Mouse (Mus musculus): Measurements from ENCODE around the gene Trit1.

- TF ChIP-seq CTCF (IDR thresholded peaks at IDR 0.05) (no peak), POLR2A (IDR thresholded peaks at IDR 0.05; ENCODE audit: insufficient read depth, low read depth, low read length) (no peak), EP300 (IDR thresholded peaks at IDR 0.05; ENCODE audit: insufficient read depth, low read depth, low read length) (no peak)
Observed at GRCm38 (mm10) chr4:122980684-122981083, 35.7 kb upstream of the Trit1 start.

Data from heart, adult 2 months (tissue).